8 mouse cellular contexts compared by ENCODE assay signal in genomic region chr2:173021633-173022055, GRCm38 (mm10). TPM values are rescaled to one million over a fixed set of nuclear protein-coding genes. Genes with fewer than 3 reads are reported as not detected.
DNase-seq lines count a peak whose midpoint lies in the region; ATAC-seq lines count a peak whose summit lies in the region.

No protein-coding gene starts in this region.

- H3K9ac ChIP-seq in hindbrain, embryonic 13.5 days = peak overlapping the region; percentile 85

- DNase-seq in R1 (ENCODE audit: low read depth, low spot score) = peak; percentile 93
- DNase-seq in cerebellum, postnatal 14 days = peak; percentile 96
- peak; percentile 75 to 87 for DNase-seq in frontal cortex, postnatal 14 days (ENCODE audit: low spot score in 2 of 2)
- DNase-seq in layer of hippocampus, postnatal 25 days (ENCODE audit: extremely low spot score in 1 of 2, low spot score in 1 of 2) = peak; percentile 85 to 89
- DNase-seq in lung, postnatal 14 days = peak; percentile 95
- peak; percentile 93 for DNase-seq in ovary, postnatal 36 days (ENCODE audit: low spot score)
- peak; percentile 97 for DNase-seq in thymus, postnatal 14 days

- H3K4me3 ChIP-seq in hindbrain, embryonic 13.5 days = peak overlapping the region; percentile 75

- no peaks in the 10 kb centered on the region for H3K9me3 ChIP-seq in hindbrain, embryonic 13.5 days

- H3K27ac ChIP-seq in hindbrain, embryonic 13.5 days = peak overlapping the region; percentile 80

- ATAC-seq in hindbrain, embryonic 13.5 days (ENCODE audit: low FRiP score) = peak; percentile 80

- H3K4me2 ChIP-seq in hindbrain, embryonic 13.5 days = peak overlapping the region; percentile 91

- H3K27me3 ChIP-seq in hindbrain, embryonic 13.5 days = peaks cover 42% of the 10 kb centered on the region

- H3K36me3 ChIP-seq in hindbrain, embryonic 13.5 days = peaks cover under 1% of the 10 kb centered on the region; the same call in 1 of the 2 replicates

- H3K4me1 ChIP-seq in hindbrain, embryonic 13.5 days (replicated peaks) = peaks cover 59% of the 10 kb centered on the region

- under 1% methylated on average over 54 of the region's 54 CpGs for WGBS in hindbrain, embryonic 13.5 days

RNA-seq across cellular contexts. Expression of gene Rbm38, which starts 1.3 kb away (rescaled TPM):
- polyA plus RNA-seq in hindbrain, embryonic 13.5 days (2015; fragmentation: Nextera tagmentation; extraction: Ambion mirVana) = 20.6 and 22.1 TPM in 2 replicates
- 1 to 10 TPM; 3.3 to 5.0 TPM for total RNA-seq in layer of hippocampus, postnatal 25 days (2021)

RNA-seq across cellular contexts. Expression of gene Rae1, which starts 21.7 kb away (rescaled TPM):
- polyA plus RNA-seq in hindbrain, embryonic 13.5 days (2015; fragmentation: Nextera tagmentation; extraction: Ambion mirVana) = 118 and 120 TPM in 2 replicates
- total RNA-seq in layer of hippocampus, postnatal 25 days (2021) = 10 to 100 TPM; 74.5 to 88.6 TPM

RNA-seq across cellular contexts. Expression of gene Spo11, which starts 44.1 kb away (rescaled TPM):
- 0.79 and 0.87 TPM in 2 replicates for polyA plus RNA-seq in hindbrain, embryonic 13.5 days (2015; fragmentation: Nextera tagmentation; extraction: Ambion mirVana)
- not detected for total RNA-seq in layer of hippocampus, postnatal 25 days (2021)

Comparison
In these comparisons a context has a peak if more than half of its experiments do, and no peak if none do; other contexts are left out.
1. Peak in every context shown above with its lines: DNase-seq, ATAC-seq, H3K4me3 ChIP-seq and H3K27ac ChIP-seq.